Mouse (Mus musculus) forebrain, embryonic 16.5 days (tissue): ENCODE measurements around the gene Cyb5rl. TPM values are rescaled to one million over a fixed set of nuclear protein-coding genes. Genes with fewer than 3 reads are reported as not detected.

Experiments used
- ATAC-seq: fragments of 200-750 bp; cut with Nextera tagmentation; 2 replicates; pipeline ENCODE4 v1.8.0; 2017; ENCODE audit warnings: mild to moderate bottlenecking, moderate library complexity
- H3K27ac ChIP-seq: fragments of 300-500 bp; sonication (generic); 2 replicates; pipeline ENCODE4 v1.5.1; 2014; ENCODE audit warnings: low read length, control low read depth
- H3K27me3 ChIP-seq: fragments of 300-500 bp; sonication (generic); replicated peaks from 2 replicates; pipeline ENCODE4 v1.6.1; 2014; ENCODE audit warnings: low read length; ENCODE audit not compliant: control insufficient read depth, insufficient read depth
- H3K36me3 ChIP-seq: fragments of 300-500 bp; sonication (generic); 2 replicates; pipeline ENCODE4 v1.6.1; 2014; ENCODE audit not compliant: control insufficient read depth, insufficient read depth
- H3K4me1 ChIP-seq: fragments of 300-500 bp; sonication (generic); replicated peaks from 2 replicates; pipeline ENCODE4 v1.6.1; 2014; ENCODE audit warnings: low read length; ENCODE audit not compliant: control insufficient read depth, insufficient read depth
- H3K4me2 ChIP-seq: fragments of 300-500 bp; sonication (generic); 2 replicates; pipeline ENCODE4 v1.6.1; 2014; ENCODE audit warnings: mild to moderate bottlenecking, low read length, control low read depth
- H3K4me3 ChIP-seq: fragments of 300-500 bp; sonication (generic); replicated peaks from 2 replicates; pipeline ENCODE4 v1.5.1; 2014; ENCODE audit warnings: mild to moderate bottlenecking, low read length, control low read depth
- H3K9ac ChIP-seq: fragments of 300-500 bp; sonication (generic); replicated peaks from 2 replicates; pipeline ENCODE4 v1.6.1; 2014; ENCODE audit warnings: low read depth, low read length, control low read depth
- H3K9me3 ChIP-seq: fragments of 300-500 bp; sonication (generic); 2 replicates; pipeline ENCODE4 v1.6.1; 2016; ENCODE audit warnings: low read length; ENCODE audit not compliant: control insufficient read depth
- WGBS: fragments of 180-500 bp; shearing (Covaris S2); extraction: QIAGEN DNeasy Blood & Tissue Kit; methylation state at CpG from one replicate; pipeline ENCODE4 v1.1.7; 2014; 5-methylcytosine and 5-hydroxymethylcytosine counted together
- polyA plus RNA-seq: library from polyadenylated mRNA; unstranded; fragments of >200 nt; fragmentation: Nextera tagmentation; extraction: Ambion mirVana; gene quantifications from 2 replicates; pipeline ENCODE4 v1.2.1, GENCODE M21; 2015

Gene Cyb5rl
- polyA plus RNA-seq = 3.3 and 4.0 TPM in 2 replicates

GRCm38 (mm10) chr4:107066252-107067124, at the start of gene Cyb5rl, which contains the start of gene Mrpl37:
TSS of gene Cyb5rl (plus strand) at chr4:107066988.
TSS of gene Mrpl37 (minus strand) at chr4:107066868.
- peaks cover 5% of the 10 kb centered on the region for H3K36me3 ChIP-seq
- no peaks in the 10 kb centered on the region for H3K27me3 ChIP-seq
- peaks cover 14% of the 10 kb centered on the region for H3K4me1 ChIP-seq
- peak; percentile 100 for ATAC-seq
- H3K9ac ChIP-seq = peak within 1 kb of the TSS; percentile 79
- WGBS = under 1% methylated on average over 60 of the region's 60 CpGs
- peak within 1 kb of the TSS; percentile 92 for H3K4me2 ChIP-seq
- H3K9me3 ChIP-seq = no peaks in the 10 kb centered on the region
- peak within 1 kb of the TSS; percentile 39; the same call in 1 of the 2 replicates for H3K27ac ChIP-seq
- peak within 1 kb of the TSS; percentile 78 for H3K4me3 ChIP-seq

DNA sequence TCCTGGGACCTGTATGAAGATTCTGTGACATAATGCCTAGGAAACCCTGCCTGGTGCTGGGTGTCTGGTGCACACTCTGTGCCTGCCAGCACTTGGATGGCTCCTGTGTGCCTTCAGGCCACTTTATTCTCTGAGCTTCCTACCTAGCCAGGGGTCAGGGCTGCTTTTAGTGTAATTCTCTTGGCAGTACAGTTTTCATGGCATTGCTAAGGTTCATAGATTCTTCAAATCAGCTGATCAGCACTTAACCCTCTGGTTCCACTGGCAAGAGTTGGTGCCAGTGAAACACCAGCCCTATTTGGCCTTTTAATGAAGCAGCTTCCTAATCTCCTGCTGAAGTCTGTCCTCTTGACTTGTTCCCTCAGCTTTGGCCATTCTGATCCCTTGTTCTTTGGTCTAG, 49.5 kb upstream of the Cyb5rl start:
- Histone ChIP-seq H3K4me1 (peaks cover 35% of the 10 kb centered on the region), H3K36me3 (no peaks in the 10 kb centered on the region), H3K4me3 (no peak overlapping the region), H3K9me3 (no peaks in the 10 kb centered on the region), H3K27ac (no peak overlapping the region), H3K27me3 (no peaks in the 10 kb centered on the region), H3K4me2 (no peak overlapping the region), H3K9ac (no peak overlapping the region)
- ATAC-seq = no peak

GRCm38 (mm10) chr4:107018521-107018920, 48.3 kb upstream of the Cyb5rl start:
- H3K4me1 ChIP-seq = peaks cover 35% of the 10 kb centered on the region

GRCm38 (mm10) chr4:107019027-107019426, 47.8 kb upstream of the Cyb5rl start:
- H3K27me3 ChIP-seq = no peaks in the 10 kb centered on the region
- peak; percentile 47 for ATAC-seq
- H3K4me1 ChIP-seq = peaks cover 35% of the 10 kb centered on the region
- WGBS = 10% methylated on average over 7 of the region's 7 CpGs
- H3K27ac ChIP-seq = no peak overlapping the region
- H3K9ac ChIP-seq = no peak overlapping the region
- no peaks in the 10 kb centered on the region for H3K36me3 ChIP-seq
- H3K9me3 ChIP-seq = no peaks in the 10 kb centered on the region
- no peak overlapping the region for H3K4me3 ChIP-seq
- H3K4me2 ChIP-seq = no peak overlapping the region

More at GRCm38 (mm10) chr4:107018521-107018920, 48.3 kb upstream of the Cyb5rl start:
- Histone ChIP-seq H3K9ac (no peak overlapping the region), H3K9me3 (no peaks in the 10 kb centered on the region), H3K27ac (no peak overlapping the region), H3K4me3 (no peak overlapping the region), H3K36me3 (no peaks in the 10 kb centered on the region), H3K27me3 (no peaks in the 10 kb centered on the region), H3K4me2 (no peak overlapping the region)
- no peak for ATAC-seq
- 49% methylated on average over 3 of the region's 3 CpGs for WGBS

GRCm38 (mm10) chr4:107020287-107021000, 46.3 kb upstream of the Cyb5rl start:
- Histone ChIP-seq H3K9me3 (no peaks in the 10 kb centered on the region), H3K4me2 (no peak overlapping the region), H3K36me3 (no peaks in the 10 kb centered on the region), H3K4me3 (no peak overlapping the region), H3K9ac (no peak overlapping the region), H3K4me1 (peaks cover 43% of the 10 kb centered on the region), H3K27ac (no peak overlapping the region), H3K27me3 (no peaks in the 10 kb centered on the region)
- no peak for ATAC-seq
- WGBS = 74% methylated on average over 5 of the region's 5 CpGs

GRCm38 (mm10) chr4:107021464-107021863, 45.3 kb upstream of the Cyb5rl start:
- no peak overlapping the region for H3K4me2 ChIP-seq
- H3K4me3 ChIP-seq = no peak overlapping the region
- no peaks in the 10 kb centered on the region for H3K36me3 ChIP-seq
- no peak overlapping the region for H3K27ac ChIP-seq
- H3K4me1 ChIP-seq = peaks cover 34% of the 10 kb centered on the region
- no peak for ATAC-seq
- no peak overlapping the region for H3K9ac ChIP-seq
- H3K27me3 ChIP-seq = no peaks in the 10 kb centered on the region
- 65% methylated on average over 3 of the region's 3 CpGs for WGBS
- no peaks in the 10 kb centered on the region for H3K9me3 ChIP-seq

DNA sequence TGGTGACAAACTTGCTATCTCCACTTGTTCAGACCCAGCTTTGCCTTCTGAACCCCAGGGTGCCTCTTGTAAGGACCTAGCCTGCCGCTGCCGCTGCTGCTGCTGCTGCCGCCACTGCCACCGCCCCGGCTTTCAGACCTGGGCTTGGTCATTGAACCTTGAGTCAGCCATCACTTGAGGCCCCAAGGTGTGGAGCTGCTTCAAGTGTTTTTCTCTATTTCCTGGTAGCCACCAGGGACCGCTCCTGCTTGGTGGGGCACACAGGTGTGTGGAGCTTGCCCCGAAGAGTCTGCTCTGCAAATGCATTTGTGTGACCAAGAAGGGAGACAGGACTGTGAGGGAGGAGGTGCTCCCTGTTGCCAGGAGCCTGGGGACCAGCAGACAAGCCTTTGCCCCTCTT, 41.9 kb upstream of the Cyb5rl start:
- H3K9me3 ChIP-seq = no peaks in the 10 kb centered on the region
- H3K27me3 ChIP-seq = no peaks in the 10 kb centered on the region
- ATAC-seq = peak; percentile 8; the same call in 1 of the 2 replicates
- H3K4me1 ChIP-seq = peaks cover 12% of the 10 kb centered on the region
- H3K36me3 ChIP-seq = no peaks in the 10 kb centered on the region
- no peak overlapping the region for H3K4me2 ChIP-seq
- no peak overlapping the region for H3K4me3 ChIP-seq
- no peak overlapping the region for H3K9ac ChIP-seq
- no peak overlapping the region for H3K27ac ChIP-seq
- 58% methylated on average over 7 of the region's 7 CpGs for WGBS

GRCm38 (mm10) chr4:107025369-107025768, 41.4 kb upstream of the Cyb5rl start:
- Histone ChIP-seq H3K9ac (no peak overlapping the region), H3K27ac (no peak overlapping the region), H3K4me1 (peaks cover 10% of the 10 kb centered on the region), H3K27me3 (no peaks in the 10 kb centered on the region), H3K36me3 (no peaks in the 10 kb centered on the region), H3K4me3 (no peak overlapping the region), H3K9me3 (no peaks in the 10 kb centered on the region), H3K4me2 (no peak overlapping the region)
- ATAC-seq = peak; percentile 57
- WGBS = 6% methylated on average over 5 of the region's 5 CpGs

DNA sequence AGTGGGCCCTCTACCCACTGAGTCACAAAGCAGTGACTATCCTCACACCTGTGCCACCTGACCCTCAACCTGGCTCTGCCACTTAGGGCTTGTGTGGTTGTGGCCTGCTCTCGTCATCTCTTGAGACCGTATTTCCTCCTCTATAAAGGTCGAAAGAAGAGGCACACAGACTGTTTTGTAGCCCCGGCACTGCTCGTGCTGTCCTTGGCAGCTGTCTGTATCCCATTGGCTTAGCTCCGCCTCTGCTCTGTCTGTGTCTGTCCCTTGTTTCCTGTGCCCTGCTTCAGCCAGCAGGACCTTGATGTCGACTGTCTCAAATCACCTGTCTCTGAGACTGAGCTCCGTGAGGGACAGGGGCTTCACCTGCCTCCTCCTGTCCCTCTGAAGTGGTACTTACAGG, 40.3 kb upstream of the Cyb5rl start:
- no peak overlapping the region for H3K4me3 ChIP-seq
- 63% methylated on average over 8 of the region's 8 CpGs for WGBS
- peaks cover 10% of the 10 kb centered on the region for H3K4me1 ChIP-seq
- H3K27ac ChIP-seq = no peak overlapping the region
- H3K9ac ChIP-seq = no peak overlapping the region
- no peaks in the 10 kb centered on the region for H3K36me3 ChIP-seq
- no peak for ATAC-seq
- H3K9me3 ChIP-seq = no peaks in the 10 kb centered on the region
- no peak overlapping the region for H3K4me2 ChIP-seq
- no peaks in the 10 kb centered on the region for H3K27me3 ChIP-seq
